Mouse (Mus musculus): Measurements from ENCODE around the gene Atrnl1.

GRCm38 (mm10) chr19:57589516-57589915 is 21.3 kb upstream of the Atrnl1 start:
- no peak for TF ChIP-seq CTCF (IDR thresholded peaks at IDR 0.05; ENCODE audit: low read depth)
- TF ChIP-seq EP300 (optimal IDR thresholded peaks at IDR 0.05): no peak

Data from stomach, postnatal 0 days (tissue).